Mouse (Mus musculus): ENCODE data around the gene Gabrb2. TPM values are rescaled to one million over a fixed set of nuclear protein-coding genes. Genes with fewer than 3 reads are reported as not detected.
A peak's percentile ranks its signal among the peaks of the same experiment; 100 is the strongest.

Gene Gabrb2
- 43.7 and 50.7 TPM in 2 replicates for total RNA-seq (2014; rRNA removed)
- 15.4 and 19.0 TPM in 2 replicates for polyA plus RNA-seq (2015; fragmentation: Nextera tagmentation; extraction: Ambion mirVana)

- Histone ChIP-seq H3K27me3 (ENCODE audit: insufficient read depth, low read length) (no peaks in the 10 kb centered on the region), H3K9me3 (ENCODE audit: low read length) (no peaks in the 10 kb centered on the region), H3K27ac (peak within 1 kb of the TSS; percentile 78), H3K4me3 (ENCODE audit: low read length) (peak within 1 kb of the TSS; percentile 53), H3K36me3 (ENCODE audit: insufficient read depth, low read length) (no peaks in the 10 kb centered on the region), H3K4me1 (ENCODE audit: insufficient read depth, low read length) (0 out of 2 replicates have a peak, but pooled peaks cover 3% of the 10 kb centered on the region), H3K4me2 (ENCODE audit: low read depth, low read length) (peak within 1 kb of the TSS; percentile 72), H3K9ac (replicated peaks; ENCODE audit: low read length) (peak within 1 kb of the TSS; percentile 61)
- WGBS: 24% methylated on average over 19 of the region's 20 CpGs
- peak; percentile 4 for DNase-seq (ENCODE audit: low spot score)
- peak; percentile 41 for ATAC-seq
- TF ChIP-seq CTCF (IDR thresholded peaks at IDR 0.05; ENCODE audit: low read depth): no peak
These were observed at the start of gene Gabrb2 for GRCm38 (mm10) chr11:42418996-42419782. Gabrb2 (plus strand) TSS chr11:42419757.

- no peaks in the 10 kb centered on the region for H3K36me3 ChIP-seq (ENCODE audit: insufficient read depth, low read length)
- H3K9ac ChIP-seq (replicated peaks; ENCODE audit: low read length): no peak overlapping the region
- no peak overlapping the region for H3K4me3 ChIP-seq (ENCODE audit: low read length)
- no peaks in the 10 kb centered on the region for H3K4me1 ChIP-seq (ENCODE audit: insufficient read depth, low read length)
- 83% methylated on average over 2 of the region's 2 CpGs for WGBS
- no peaks in the 10 kb centered on the region for H3K9me3 ChIP-seq (ENCODE audit: low read length)
- ATAC-seq: no peak
- H3K27ac ChIP-seq: no peak overlapping the region
- no peak for TF ChIP-seq CTCF (IDR thresholded peaks at IDR 0.05; ENCODE audit: low read depth)
- H3K27me3 ChIP-seq (ENCODE audit: insufficient read depth, low read length): no peaks in the 10 kb centered on the region
- DNase-seq (ENCODE audit: low spot score): no peak
- no peak overlapping the region for H3K4me2 ChIP-seq (ENCODE audit: low read depth, low read length)
These were observed 40.6 kb upstream of the Gabrb2 start for GRCm38 (mm10) chr11:42378983-42379382.

DNA sequence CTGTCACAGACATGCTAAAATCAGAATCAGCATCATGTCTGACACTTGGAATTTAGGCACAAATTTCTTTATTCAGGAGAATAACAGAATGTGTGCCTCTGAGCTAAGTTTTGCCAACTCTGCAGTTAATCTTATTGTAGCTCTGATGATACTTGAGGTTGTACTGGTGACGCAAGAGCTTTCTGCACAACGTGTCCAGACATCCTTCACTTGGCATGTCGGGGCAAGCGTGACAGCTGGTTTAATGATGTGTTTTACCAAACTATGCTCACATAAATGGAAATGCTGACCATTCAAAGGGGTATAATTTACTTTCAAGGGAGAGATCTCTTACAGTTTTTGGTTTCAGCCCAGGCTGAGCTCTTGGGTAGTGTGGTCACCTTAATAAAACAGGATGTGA lies 33.1 kb upstream of the Gabrb2 start:
- TF ChIP-seq CTCF (IDR thresholded peaks at IDR 0.05; ENCODE audit: low read depth): no peak
- H3K9ac ChIP-seq (replicated peaks; ENCODE audit: low read length): no peak overlapping the region
- H3K9me3 ChIP-seq (ENCODE audit: low read length): no peaks in the 10 kb centered on the region
- DNase-seq (ENCODE audit: low spot score): no peak
- H3K27me3 ChIP-seq (ENCODE audit: insufficient read depth, low read length): no peaks in the 10 kb centered on the region
- H3K27ac ChIP-seq: no peak overlapping the region
- H3K4me3 ChIP-seq (ENCODE audit: low read length): no peak overlapping the region
- no peak overlapping the region for H3K4me2 ChIP-seq (ENCODE audit: low read depth, low read length)
- H3K36me3 ChIP-seq (ENCODE audit: insufficient read depth, low read length): no peaks in the 10 kb centered on the region
- H3K4me1 ChIP-seq (ENCODE audit: insufficient read depth, low read length): no peaks in the 10 kb centered on the region
- WGBS: 78% methylated on average over 4 of the region's 4 CpGs
- no peak for ATAC-seq

GRCm38 (mm10) chr11:42390682-42391290 lies 28.8 kb upstream of the Gabrb2 start:
- TF ChIP-seq CTCF (IDR thresholded peaks at IDR 0.05; ENCODE audit: low read depth): no peak
- WGBS: 76% methylated on average over 3 of the region's 3 CpGs
- Histone ChIP-seq H3K27ac (no peak overlapping the region), H3K4me1 (ENCODE audit: insufficient read depth, low read length) (no peaks in the 10 kb centered on the region), H3K4me3 (ENCODE audit: low read length) (no peak overlapping the region), H3K27me3 (ENCODE audit: insufficient read depth, low read length) (no peaks in the 10 kb centered on the region), H3K4me2 (ENCODE audit: low read depth, low read length) (no peak overlapping the region), H3K9ac (replicated peaks; ENCODE audit: low read length) (no peak overlapping the region), H3K9me3 (ENCODE audit: low read length) (no peaks in the 10 kb centered on the region), H3K36me3 (ENCODE audit: insufficient read depth, low read length) (no peaks in the 10 kb centered on the region)
- ATAC-seq: no peak
- no peak for DNase-seq (ENCODE audit: low spot score)

GRCm38 (mm10) chr11:42393451-42393850 lies 26.1 kb upstream of the Gabrb2 start:
- ATAC-seq (no peak), DNase-seq (ENCODE audit: low spot score) (peak; percentile 25)
- WGBS: 67% methylated on average over 4 of the region's 4 CpGs

GRCm38 (mm10) chr11:42419791-42420633 lies 455 bp downstream of the Gabrb2 start:
- peak; percentile 41 for TF ChIP-seq CTCF (IDR thresholded peaks at IDR 0.05; ENCODE audit: low read depth)
- DNase-seq (ENCODE audit: low spot score): peak; percentile 69
- Histone ChIP-seq H3K27me3 (ENCODE audit: insufficient read depth, low read length) (no peaks in the 10 kb centered on the region), H3K9ac (replicated peaks; ENCODE audit: low read length) (peak overlapping the region; percentile 61), H3K4me3 (ENCODE audit: low read length) (peak overlapping the region; percentile 53), H3K4me1 (ENCODE audit: insufficient read depth, low read length) (0 out of 2 replicates have a peak, but pooled peaks cover 3% of the 10 kb centered on the region), H3K27ac (peak overlapping the region; percentile 78), H3K36me3 (ENCODE audit: insufficient read depth, low read length) (no peaks in the 10 kb centered on the region), H3K4me2 (ENCODE audit: low read depth, low read length) (peak overlapping the region; percentile 72), H3K9me3 (ENCODE audit: low read length) (no peaks in the 10 kb centered on the region)
- WGBS: 2% methylated on average over 22 of the region's 40 CpGs
- peak; percentile 86 for ATAC-seq

More at GRCm38 (mm10) chr11:42393451-42393850, 26.1 kb upstream of the Gabrb2 start:
- TF ChIP-seq CTCF (IDR thresholded peaks at IDR 0.05; ENCODE audit: low read depth): no peak
- Histone ChIP-seq H3K4me2 (ENCODE audit: low read depth, low read length) (no peak overlapping the region), H3K27ac (no peak overlapping the region), H3K27me3 (ENCODE audit: insufficient read depth, low read length) (no peaks in the 10 kb centered on the region), H3K9me3 (ENCODE audit: low read length) (no peaks in the 10 kb centered on the region), H3K9ac (replicated peaks; ENCODE audit: low read length) (no peak overlapping the region), H3K4me1 (ENCODE audit: insufficient read depth, low read length) (no peaks in the 10 kb centered on the region), H3K36me3 (ENCODE audit: insufficient read depth, low read length) (no peaks in the 10 kb centered on the region), H3K4me3 (ENCODE audit: low read length) (no peak overlapping the region)

All from hindbrain, postnatal 0 days (tissue).